Mouse (Mus musculus): ENCODE data around the gene 4933407L21Rik. TPM values are rescaled to one million over a fixed set of nuclear protein-coding genes. Genes with fewer than 3 reads are reported as not detected.
A peak's percentile ranks its signal among the peaks of the same experiment; 100 is the strongest.

Gene 4933407L21Rik
- polyA plus RNA-seq, 1 experiment from 2014 or later = not detected

GRCm38 (mm10) chr1:85921725-85922124 lies 6.6 kb upstream of the 4933407L21Rik start:
- H3K9ac ChIP-seq = no peak overlapping the region
- H3K27ac ChIP-seq (replicated peaks) = no peak overlapping the region
- H3K4me2 ChIP-seq = no peak overlapping the region
- H3K36me3 ChIP-seq = no peaks in the 10 kb centered on the region
- WGBS = 85% methylated on average over 7 of the region's 7 CpGs
- no peaks in the 10 kb centered on the region for H3K9me3 ChIP-seq
- H3K4me3 ChIP-seq = no peak overlapping the region
- no peak for ATAC-seq (ENCODE audit: extremely low read depth, insufficient number of reproducible peaks, low FRiP score, low TSS enrichment)
- H3K4me1 ChIP-seq = peaks cover 14% of the 10 kb centered on the region; the same call in 1 of the 2 replicates
- no peaks in the 10 kb centered on the region for H3K27me3 ChIP-seq (replicated peaks)

DNA sequence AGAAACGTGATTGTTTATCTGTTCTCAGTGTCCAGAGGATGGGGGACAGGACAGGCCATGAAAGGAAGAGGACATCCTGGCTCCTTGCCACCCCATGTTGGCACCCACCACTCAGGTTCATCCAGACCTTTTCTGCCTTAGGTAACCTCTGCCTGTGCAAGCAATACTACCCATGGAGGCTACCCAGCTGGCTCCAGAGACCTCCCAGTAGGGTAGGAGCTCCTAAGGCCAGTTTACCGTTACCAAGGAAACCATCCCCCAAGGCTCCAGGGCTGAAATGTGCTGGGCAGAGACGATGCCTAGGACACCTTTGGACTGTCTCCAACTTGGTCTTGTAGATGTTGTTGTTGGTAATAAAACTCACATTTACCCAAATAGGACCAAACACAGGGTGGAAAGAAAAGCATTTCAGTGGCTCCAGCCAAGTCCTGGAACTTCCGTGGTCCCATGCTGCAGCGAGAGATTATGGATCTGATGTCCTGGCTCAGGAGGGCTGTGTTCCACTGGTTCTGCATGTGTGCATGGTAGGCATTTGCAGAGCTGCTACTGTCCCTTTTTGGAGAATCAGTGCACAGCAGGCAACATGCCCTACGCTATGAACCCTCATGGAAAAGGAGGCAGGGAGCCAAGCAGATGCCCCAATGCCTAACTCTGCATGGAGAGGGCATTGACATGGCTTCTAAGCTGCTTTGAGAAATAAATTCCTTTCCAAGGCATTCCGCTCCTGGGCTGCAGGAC lies 6.0 kb upstream of the 4933407L21Rik start:
- H3K9ac ChIP-seq = no peak overlapping the region
- ATAC-seq (ENCODE audit: extremely low read depth, insufficient number of reproducible peaks, low FRiP score, low TSS enrichment) = no peak
- H3K4me1 ChIP-seq = peaks cover 14% of the 10 kb centered on the region; the same call in 1 of the 2 replicates
- no peak overlapping the region for H3K4me2 ChIP-seq
- H3K9me3 ChIP-seq = no peaks in the 10 kb centered on the region
- 60% methylated on average over 7 of the region's 7 CpGs for WGBS
- no peak overlapping the region for H3K27ac ChIP-seq (replicated peaks)
- H3K36me3 ChIP-seq = no peaks in the 10 kb centered on the region
- no peak overlapping the region for H3K4me3 ChIP-seq
- H3K27me3 ChIP-seq (replicated peaks) = no peaks in the 10 kb centered on the region

DNA sequence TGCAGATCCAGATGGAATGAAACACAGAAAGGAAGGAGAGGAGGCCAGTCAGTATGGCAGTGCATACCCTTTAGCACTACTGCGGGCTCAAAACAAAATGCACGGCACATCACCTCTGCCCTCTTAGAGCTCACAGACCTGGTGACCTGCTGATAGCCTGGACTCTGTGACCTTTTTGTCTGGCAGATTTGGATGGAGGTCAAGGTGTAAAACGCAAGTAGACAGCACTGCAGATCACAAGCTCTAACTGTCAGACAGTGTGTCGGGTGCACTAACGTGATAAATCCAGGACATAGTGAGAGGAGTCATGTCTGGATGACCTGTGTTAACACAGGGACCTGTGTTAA lies 5.4 kb upstream of the 4933407L21Rik start:
- H3K4me1 ChIP-seq = peaks cover 18% of the 10 kb centered on the region
- ATAC-seq (ENCODE audit: extremely low read depth, insufficient number of reproducible peaks, low FRiP score, low TSS enrichment) = no peak
- no peak overlapping the region for H3K27ac ChIP-seq (replicated peaks)
- no peaks in the 10 kb centered on the region for H3K27me3 ChIP-seq (replicated peaks)
- no peak overlapping the region for H3K9ac ChIP-seq
- no peak overlapping the region for H3K4me3 ChIP-seq
- no peaks in the 10 kb centered on the region for H3K36me3 ChIP-seq
- 56% methylated on average over 5 of the region's 5 CpGs for whole genome bisulfite sequencing
- no peaks in the 10 kb centered on the region for H3K9me3 ChIP-seq
- H3K4me2 ChIP-seq = no peak overlapping the region

GRCm38 (mm10) chr1:85925183-85925582 lies 3.1 kb upstream of the 4933407L21Rik start:
- Histone ChIP-seq H3K4me2 (no peak overlapping the region), H3K4me3 (no peak overlapping the region), H3K36me3 (no peaks in the 10 kb centered on the region), H3K27ac (replicated peaks) (no peak overlapping the region), H3K9ac (no peak overlapping the region), H3K27me3 (replicated peaks) (no peaks in the 10 kb centered on the region), H3K4me1 (peaks cover 29% of the 10 kb centered on the region), H3K9me3 (no peaks in the 10 kb centered on the region)
- no peak for ATAC-seq (ENCODE audit: extremely low read depth, insufficient number of reproducible peaks, low FRiP score, low TSS enrichment)
- 82% methylated on average over 5 of the region's 5 CpGs for WGBS

DNA sequence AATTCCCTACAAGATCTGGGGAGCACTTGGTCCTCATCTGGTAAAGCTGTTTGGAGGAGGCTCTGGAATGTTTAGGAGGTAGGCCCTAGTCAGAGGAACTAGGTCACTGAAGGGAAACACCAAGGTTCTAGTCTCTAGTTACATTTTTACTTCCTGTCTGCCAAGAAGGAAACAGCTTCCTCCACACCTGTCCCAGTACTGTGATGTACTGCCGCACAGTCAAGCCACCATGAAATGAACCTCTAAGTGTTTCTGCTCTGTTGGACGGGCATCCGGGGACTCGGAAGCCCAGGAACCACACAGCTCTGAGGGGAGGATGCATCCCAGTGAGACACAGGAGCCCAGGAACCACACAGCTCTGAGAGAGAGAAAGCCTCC lies 394 bp downstream of the 4933407L21Rik start:
- 66% methylated on average over 4 of the region's 4 CpGs for WGBS
- no peak overlapping the region for H3K9ac ChIP-seq

DNA sequence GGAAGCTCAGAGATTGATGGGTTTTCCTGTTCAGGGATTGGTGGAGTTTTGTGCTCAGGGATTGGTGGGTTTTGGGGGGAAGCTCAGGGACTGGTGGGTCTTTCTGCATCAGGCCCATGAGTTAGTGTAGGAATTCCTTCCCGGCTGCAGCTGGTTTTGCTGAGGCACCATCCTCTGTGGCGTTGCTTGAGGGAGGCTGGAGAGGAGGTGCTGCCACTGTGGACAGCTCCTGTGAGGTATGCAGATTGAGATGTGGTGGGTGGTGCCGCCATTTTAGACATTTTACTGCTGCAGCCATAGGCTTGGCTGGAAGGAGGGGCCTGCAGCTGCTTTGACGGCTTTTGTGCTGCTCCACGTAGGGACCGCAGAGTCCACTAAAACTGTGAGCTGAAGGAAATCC lies 1.1 kb downstream of the 4933407L21Rik start:
- Histone ChIP-seq H3K4me1 (peaks cover 34% of the 10 kb centered on the region), H3K4me3 (no peak overlapping the region), H3K4me2 (no peak overlapping the region), H3K27ac (replicated peaks) (no peak overlapping the region), H3K27me3 (replicated peaks) (no peaks in the 10 kb centered on the region), H3K36me3 (no peaks in the 10 kb centered on the region), H3K9me3 (no peaks in the 10 kb centered on the region), H3K9ac (no peak overlapping the region)
- 72% methylated on average over 6 of the region's 6 CpGs for WGBS
- ATAC-seq (ENCODE audit: extremely low read depth, insufficient number of reproducible peaks, low FRiP score, low TSS enrichment) = no peak

More for the DNA sequence above, 394 bp downstream of the 4933407L21Rik start:
- no peak for ATAC-seq (ENCODE audit: extremely low read depth, insufficient number of reproducible peaks, low FRiP score, low TSS enrichment)
- Histone ChIP-seq H3K36me3 (no peaks in the 10 kb centered on the region), H3K4me3 (no peak overlapping the region), H3K4me2 (no peak overlapping the region), H3K4me1 (peaks cover 27% of the 10 kb centered on the region), H3K9me3 (no peaks in the 10 kb centered on the region), H3K27ac (replicated peaks) (no peak overlapping the region), H3K27me3 (replicated peaks) (no peaks in the 10 kb centered on the region)

DNA sequence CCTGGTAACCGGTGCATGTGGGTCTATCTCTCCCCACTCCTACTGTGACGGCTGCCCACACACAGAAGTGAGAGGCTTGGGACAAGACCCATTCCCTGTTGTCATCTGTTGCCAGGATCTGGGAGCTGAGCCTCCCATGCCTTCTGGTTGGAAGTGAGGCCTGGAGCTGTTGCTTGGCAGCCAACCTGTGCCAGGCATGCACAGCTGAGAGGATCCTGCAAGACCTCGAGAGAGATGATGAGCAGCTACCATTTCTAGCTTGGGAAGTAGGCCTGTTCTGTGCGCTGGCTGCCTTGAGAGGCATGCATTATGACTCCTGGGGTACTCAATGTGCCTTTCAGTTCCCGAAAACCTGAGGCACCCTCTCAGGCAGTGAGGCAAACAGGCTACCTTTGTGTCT lies 2.9 kb downstream of the 4933407L21Rik start:
- Histone ChIP-seq H3K4me1 (peaks cover 39% of the 10 kb centered on the region), H3K4me2 (no peak overlapping the region), H3K27ac (replicated peaks) (no peak overlapping the region), H3K36me3 (no peaks in the 10 kb centered on the region), H3K27me3 (replicated peaks) (0 out of 2 replicates have a peak, but pooled peaks cover 3% of the 10 kb centered on the region), H3K9me3 (no peaks in the 10 kb centered on the region), H3K4me3 (no peak overlapping the region), H3K9ac (no peak overlapping the region)
- ATAC-seq (ENCODE audit: extremely low read depth, insufficient number of reproducible peaks, low FRiP score, low TSS enrichment) = no peak
- WGBS = 70% methylated on average over 5 of the region's 5 CpGs

GRCm38 (mm10) chr1:85933226-85933625 lies 4.9 kb downstream of the 4933407L21Rik start:
- H3K4me3 ChIP-seq = no peak overlapping the region
- H3K4me2 ChIP-seq = peak overlapping the region; percentile 56
- H3K4me1 ChIP-seq = peaks cover 32% of the 10 kb centered on the region
- 0 out of 2 replicates have a peak overlapping the region, but pooled peaks have one; percentile 21 for H3K27ac ChIP-seq (replicated peaks)
- peak overlapping the region; percentile 59; the same call in 1 of the 2 replicates for H3K9ac ChIP-seq
- H3K9me3 ChIP-seq = no peaks in the 10 kb centered on the region
- H3K27me3 ChIP-seq (replicated peaks) = 0 out of 2 replicates have a peak, but pooled peaks cover 3% of the 10 kb centered on the region
- ATAC-seq (ENCODE audit: extremely low read depth, insufficient number of reproducible peaks, low FRiP score, low TSS enrichment) = no peak
- 31% methylated on average over 7 of the region's 7 CpGs for whole genome bisulfite sequencing
- H3K36me3 ChIP-seq = no peaks in the 10 kb centered on the region

- Histone ChIP-seq H3K9me3 (no peaks in the 10 kb centered on the region), H3K36me3 (no peaks in the 10 kb centered on the region), H3K27ac (replicated peaks) (0 out of 2 replicates have a peak overlapping the region, but pooled peaks have one; percentile 21), H3K9ac (peak overlapping the region; percentile 59), H3K4me3 (peak overlapping the region; percentile 13), H3K4me2 (peak overlapping the region; percentile 56), H3K27me3 (replicated peaks) (0 out of 2 replicates have a peak, but pooled peaks cover 3% of the 10 kb centered on the region), H3K4me1 (peaks cover 26% of the 10 kb centered on the region)
- no peak for ATAC-seq (ENCODE audit: extremely low read depth, insufficient number of reproducible peaks, low FRiP score, low TSS enrichment)
- 15% methylated on average over 11 of the region's 11 CpGs for WGBS
Observed at GRCm38 (mm10) chr1:85933631-85934465, 5.6 kb downstream of the 4933407L21Rik start.

- Histone ChIP-seq H3K27me3 (replicated peaks) (0 out of 2 replicates have a peak, but pooled peaks cover 3% of the 10 kb centered on the region), H3K4me3 (no peak overlapping the region), H3K27ac (replicated peaks) (no peak overlapping the region), H3K9ac (no peak overlapping the region), H3K4me1 (peaks cover 24% of the 10 kb centered on the region), H3K36me3 (no peaks in the 10 kb centered on the region), H3K4me2 (no peak overlapping the region), H3K9me3 (no peaks in the 10 kb centered on the region)
- ATAC-seq (ENCODE audit: extremely low read depth, insufficient number of reproducible peaks, low FRiP score, low TSS enrichment) = no peak
- 25% methylated on average over 7 of the region's 7 CpGs for WGBS
Observed at GRCm38 (mm10) chr1:85934560-85934959, 6.3 kb downstream of the 4933407L21Rik start.

DNA sequence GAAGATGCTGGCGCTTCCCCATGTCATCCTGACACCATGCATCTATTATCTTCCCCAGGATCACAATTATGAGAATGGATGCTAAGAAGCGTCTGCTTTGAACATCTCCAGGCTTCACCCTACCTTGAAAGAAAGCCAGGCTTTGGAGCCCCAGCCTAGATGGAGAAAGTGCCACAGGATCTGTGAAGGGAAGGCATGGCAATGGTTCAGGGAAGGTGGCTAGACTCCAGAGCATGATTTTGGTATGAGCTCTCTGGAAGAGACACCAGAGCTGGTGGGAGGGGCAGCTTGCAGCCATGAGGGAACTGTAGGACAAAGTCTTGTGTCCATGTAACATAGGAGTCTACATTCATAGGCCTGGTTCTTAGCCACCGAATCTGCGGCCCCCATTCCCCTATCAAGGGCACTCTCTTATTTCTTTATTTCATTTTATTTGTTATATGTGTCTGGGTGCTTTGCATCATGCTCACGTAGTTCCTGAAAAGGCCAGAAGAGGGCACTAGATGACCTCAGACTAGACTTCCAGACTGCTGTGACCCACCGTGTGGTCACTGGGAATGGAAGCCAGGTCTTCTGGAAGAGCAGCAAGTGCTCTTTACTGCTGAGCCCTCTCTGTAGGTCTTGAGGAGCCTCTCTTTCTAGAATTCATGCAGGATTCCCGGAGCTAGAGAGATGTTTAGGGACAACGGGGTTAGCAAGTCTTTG lies 7.0 kb downstream of the 4933407L21Rik start:
- Histone ChIP-seq H3K9me3 (no peaks in the 10 kb centered on the region), H3K36me3 (no peaks in the 10 kb centered on the region), H3K27me3 (replicated peaks) (0 out of 2 replicates have a peak, but pooled peaks cover 8% of the 10 kb centered on the region), H3K9ac (no peak overlapping the region), H3K27ac (replicated peaks) (no peak overlapping the region), H3K4me2 (no peak overlapping the region), H3K4me1 (peaks cover 24% of the 10 kb centered on the region), H3K4me3 (no peak overlapping the region)
- WGBS = 45% methylated on average over 8 of the region's 8 CpGs
- ATAC-seq (ENCODE audit: extremely low read depth, insufficient number of reproducible peaks, low FRiP score, low TSS enrichment) = no peak
